Mouse (Mus musculus): ENCODE measurements at regions not wholly inside any gene's neighbourhood (a gene's known extent, or its start where the extent isn't known, plus 50 kb on each side); places are given as distances from the start of the nearest gene placed in this dataset.
A peak's percentile ranks its signal among the peaks of the same experiment; 100 is the strongest.

GRCm38 (mm10) chr5:53378599-53378998 is 87.4 kb upstream of the Rbpj start:
- peak; percentile 89 for ATAC-seq (replicated peaks; ENCODE audit: insufficient number of reproducible peaks, low FRiP score, low TSS enrichment, poor library complexity, severe bottlenecking)

DNA sequence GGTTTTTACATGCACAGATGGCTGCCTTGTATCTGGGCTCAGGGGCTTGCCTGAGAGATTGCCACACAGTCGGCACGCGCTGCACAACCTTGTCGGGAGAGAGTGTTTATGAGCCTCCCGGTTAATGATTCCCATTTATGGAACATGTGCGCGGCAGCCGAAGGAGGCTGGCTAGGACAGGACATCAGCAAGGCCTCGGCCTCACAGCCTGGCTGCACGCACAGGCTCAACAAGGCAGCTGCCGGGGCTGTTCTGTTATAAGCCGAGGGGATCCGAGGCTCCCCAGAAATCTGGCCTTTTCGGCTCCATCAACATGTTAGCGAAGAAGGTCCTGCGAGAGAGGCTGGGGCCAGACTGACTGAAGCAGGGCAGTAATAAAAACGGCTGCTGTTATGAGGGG is 86.3 kb upstream of the Rbpj start:
- ATAC-seq (replicated peaks; ENCODE audit: insufficient number of reproducible peaks, low FRiP score, low TSS enrichment, poor library complexity, severe bottlenecking), result no peak

DNA sequence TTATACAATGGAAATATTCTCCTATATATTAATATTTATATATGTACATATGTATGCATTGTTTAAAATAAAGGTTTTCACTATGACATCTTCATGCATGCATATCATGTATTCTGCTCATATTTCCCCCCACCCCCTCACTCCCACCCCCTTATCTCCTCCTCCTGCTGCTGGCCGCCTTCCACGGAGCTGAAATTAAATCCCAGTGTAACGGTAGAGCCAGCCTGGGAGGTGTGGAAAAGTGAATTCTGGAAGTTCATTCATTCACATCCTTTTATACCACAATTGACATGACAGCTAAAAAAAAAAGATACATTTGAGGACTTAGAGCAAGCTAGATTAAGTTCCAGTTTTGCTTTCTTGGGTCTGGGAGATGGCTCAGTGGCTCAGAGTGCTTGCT is 85.7 kb upstream of the Rbpj start:
- no peak for ATAC-seq (replicated peaks; ENCODE audit: insufficient number of reproducible peaks, low FRiP score, low TSS enrichment, poor library complexity, severe bottlenecking)

DNA sequence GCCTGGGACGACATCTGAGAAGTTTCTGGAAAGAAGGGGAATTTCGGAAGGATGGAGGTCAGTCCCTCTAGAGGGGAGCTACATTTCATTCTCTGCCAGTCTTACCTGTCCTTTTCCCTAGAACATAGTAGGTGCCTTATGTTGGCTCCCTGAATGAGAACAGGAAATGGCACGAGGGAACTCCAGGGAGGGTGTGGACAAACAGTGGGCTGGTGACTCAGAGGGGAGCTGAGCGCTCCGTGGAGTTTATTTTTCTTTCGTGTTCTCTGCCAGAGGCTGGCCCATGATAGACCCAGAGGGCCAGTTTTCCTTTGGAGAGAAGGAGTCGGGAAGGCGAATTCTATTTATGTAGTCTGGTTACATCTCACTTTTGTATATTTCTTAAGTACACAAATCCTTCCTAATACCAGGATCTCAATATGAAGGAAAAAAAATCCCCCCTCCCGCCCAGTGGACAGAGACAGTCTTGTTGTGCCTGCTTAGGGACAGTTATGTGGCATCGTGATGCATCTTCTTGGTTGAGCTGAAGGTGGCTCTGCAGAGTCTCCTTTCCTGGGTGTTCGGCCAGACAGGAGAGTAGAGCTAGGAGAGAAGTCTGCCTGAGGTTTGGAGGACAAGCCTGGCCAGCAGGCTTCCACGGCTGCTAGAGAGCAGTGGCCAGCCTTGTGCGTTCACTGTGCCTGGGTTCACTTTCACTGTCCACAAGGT is 84.3 kb upstream of the Rbpj start:
- ATAC-seq (replicated peaks; ENCODE audit: insufficient number of reproducible peaks, low FRiP score, low TSS enrichment, poor library complexity, severe bottlenecking), result no peak

DNA sequence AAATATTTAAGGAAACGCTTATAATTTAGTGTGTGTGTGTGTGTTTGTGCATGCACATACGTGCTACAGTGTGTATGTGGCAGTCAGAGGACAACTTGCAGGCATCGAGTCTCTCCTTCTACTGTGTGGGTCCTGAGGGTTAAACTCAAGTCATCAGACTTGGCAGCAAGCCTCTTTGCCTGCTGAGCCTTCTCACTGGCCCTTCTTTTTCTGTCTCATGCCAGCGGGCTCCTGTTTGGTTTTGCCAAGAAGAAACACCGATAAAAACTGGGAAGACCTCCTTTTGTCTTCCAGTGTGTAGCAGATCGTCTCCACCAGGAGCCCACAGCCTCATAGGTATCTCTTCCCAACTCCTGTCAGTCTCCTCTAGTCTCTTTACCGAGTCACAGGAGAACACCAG is 81.9 kb upstream of the Rbpj start:
- no peak for ATAC-seq (replicated peaks; ENCODE audit: insufficient number of reproducible peaks, low FRiP score, low TSS enrichment, poor library complexity, severe bottlenecking)

- ATAC-seq (replicated peaks; ENCODE audit: insufficient number of reproducible peaks, low FRiP score, low TSS enrichment, poor library complexity, severe bottlenecking), result 0 out of 2 replicates have a peak, but pooled peaks have one; percentile 32
Observed at GRCm38 (mm10) chr5:53385513-53386148, 80.3 kb upstream of the Rbpj start.

- no peak for ATAC-seq (replicated peaks; ENCODE audit: insufficient number of reproducible peaks, low FRiP score, low TSS enrichment, poor library complexity, severe bottlenecking)
Observed at GRCm38 (mm10) chr5:53393571-53393970, 72.4 kb upstream of the Rbpj start.

DNA sequence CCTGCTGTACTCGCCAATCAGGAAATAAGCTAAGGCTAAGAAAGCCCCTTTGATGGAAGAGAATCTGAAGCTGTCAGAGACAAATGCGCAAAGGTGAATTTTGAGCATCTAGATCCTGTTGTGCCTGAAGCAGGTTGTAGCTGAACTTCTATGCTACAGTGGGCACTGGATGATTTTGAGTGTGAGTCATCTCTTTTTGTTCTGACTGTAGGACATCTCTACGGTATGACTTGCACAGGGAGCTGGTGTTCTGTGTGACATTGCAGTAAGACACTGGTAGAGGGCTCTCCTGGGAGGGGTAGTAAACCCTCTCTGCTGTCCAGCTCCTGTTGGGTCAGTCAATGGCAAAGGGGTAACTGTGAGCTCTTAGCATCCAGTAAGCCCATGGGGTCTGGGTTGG is 71.4 kb upstream of the Rbpj start:
- no peak for ATAC-seq (replicated peaks; ENCODE audit: insufficient number of reproducible peaks, low FRiP score, low TSS enrichment, poor library complexity, severe bottlenecking)

DNA sequence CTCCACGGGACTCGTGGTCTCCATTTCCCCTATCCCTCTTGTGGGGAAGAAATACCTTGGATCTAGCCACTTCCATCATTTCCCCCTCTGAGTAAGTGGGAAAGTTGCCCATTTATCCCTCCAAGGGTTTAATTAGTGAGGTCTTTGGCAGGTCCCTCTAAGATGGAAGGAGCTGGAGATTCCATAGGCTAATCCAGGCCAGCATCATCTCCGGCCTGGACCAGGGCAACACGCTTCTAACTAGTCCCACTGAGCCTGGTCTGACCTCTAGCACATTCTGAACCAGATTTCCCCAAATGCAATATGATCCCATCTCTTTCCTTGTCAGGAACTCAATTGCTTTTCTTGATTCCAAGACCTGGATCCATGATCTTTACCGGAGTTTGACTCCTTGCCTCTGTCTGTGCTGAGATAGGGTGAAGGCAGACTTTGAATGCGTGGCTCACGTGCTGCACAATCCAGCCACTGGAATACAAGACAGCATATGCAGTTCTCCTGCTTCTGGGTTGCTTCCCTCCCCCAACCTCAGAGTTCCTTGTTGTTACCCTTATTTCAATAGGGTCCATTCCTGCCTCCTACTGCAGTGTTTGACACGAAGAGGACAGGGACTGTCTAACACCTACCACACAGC is 67.4 kb upstream of the Rbpj start:
- ATAC-seq (replicated peaks; ENCODE audit: insufficient number of reproducible peaks, low FRiP score, low TSS enrichment, poor library complexity, severe bottlenecking), result no peak

- peak; percentile 80 for ATAC-seq (replicated peaks; ENCODE audit: insufficient number of reproducible peaks, low FRiP score, low TSS enrichment, poor library complexity, severe bottlenecking)
Observed at GRCm38 (mm10) chr5:53401093-53401492, 64.9 kb upstream of the Rbpj start.

DNA sequence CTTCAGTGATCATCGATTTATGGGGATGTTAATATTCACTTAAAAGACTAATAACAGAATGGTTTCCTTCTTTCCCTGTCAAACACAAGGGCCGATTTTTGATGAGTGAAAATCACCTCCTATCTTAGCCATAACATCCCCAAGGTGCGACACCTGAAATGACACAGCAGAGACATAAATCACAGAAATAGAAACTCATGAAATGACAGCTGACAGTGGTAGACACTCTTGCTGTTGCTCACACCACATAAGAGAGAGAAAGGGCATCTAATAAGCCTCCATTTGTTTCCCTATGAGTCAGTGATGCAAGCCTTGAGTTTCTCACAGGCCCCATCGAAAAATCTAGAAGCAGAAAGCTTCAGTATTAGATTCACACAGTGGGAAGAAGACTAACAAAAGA is 63.9 kb upstream of the Rbpj start:
- ATAC-seq (replicated peaks; ENCODE audit: insufficient number of reproducible peaks, low FRiP score, low TSS enrichment, poor library complexity, severe bottlenecking), result no peak

DNA sequence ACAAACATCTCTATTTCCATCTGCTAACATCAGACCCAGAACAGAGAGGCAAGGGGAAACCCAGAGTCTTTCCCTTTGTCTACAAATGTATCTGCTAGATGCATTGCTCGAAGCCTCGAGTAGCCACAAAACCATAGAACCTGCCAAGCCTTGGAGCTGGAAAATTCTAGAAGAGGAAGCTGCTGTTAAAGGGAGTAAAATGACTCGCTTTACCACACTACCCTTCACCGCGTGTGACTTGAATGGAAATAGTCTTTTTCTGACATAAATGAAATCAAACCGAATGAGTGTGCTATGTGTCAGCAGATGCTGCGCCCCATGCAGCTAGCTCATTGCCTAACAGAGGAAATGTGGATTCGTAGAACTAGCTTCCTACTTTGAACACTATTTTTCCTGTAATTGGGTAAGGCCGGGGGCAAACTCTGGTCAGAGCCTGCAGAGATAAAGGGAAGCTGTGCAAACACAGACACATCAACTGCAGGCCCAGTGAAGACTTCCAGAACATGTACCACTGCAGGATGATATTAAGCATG is 63.3 kb upstream of the Rbpj start:
- peak; percentile 65 for ATAC-seq (replicated peaks; ENCODE audit: insufficient number of reproducible peaks, low FRiP score, low TSS enrichment, poor library complexity, severe bottlenecking)

GRCm38 (mm10) chr5:53405929-53406328 is 60.0 kb upstream of the Rbpj start:
- ATAC-seq (replicated peaks; ENCODE audit: insufficient number of reproducible peaks, low FRiP score, low TSS enrichment, poor library complexity, severe bottlenecking), result no peak

DNA sequence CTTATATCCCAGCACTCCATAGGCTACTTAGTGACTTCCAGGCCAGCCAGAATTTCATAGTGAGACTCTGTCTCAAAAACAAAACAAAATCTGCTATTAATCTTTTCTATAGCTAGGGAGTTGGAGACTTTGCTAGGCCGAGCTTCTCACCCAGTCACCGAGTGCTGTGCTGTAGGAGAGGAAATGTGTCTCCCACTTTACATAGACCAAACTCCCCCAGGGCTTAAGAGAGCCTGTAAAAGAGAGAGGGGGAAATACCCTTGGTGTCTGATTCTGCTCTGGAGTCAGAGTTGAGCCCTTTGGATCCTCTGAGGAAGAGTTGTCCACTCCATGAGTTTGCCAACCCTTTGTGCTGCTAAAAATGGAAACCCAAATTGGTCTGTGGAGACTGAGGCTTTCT is 58.3 kb upstream of the Rbpj start:
- ATAC-seq (replicated peaks; ENCODE audit: insufficient number of reproducible peaks, low FRiP score, low TSS enrichment, poor library complexity, severe bottlenecking), result no peak

GRCm38 (mm10) chr5:53408235-53408634 is 57.7 kb upstream of the Rbpj start:
- no peak for ATAC-seq (replicated peaks; ENCODE audit: insufficient number of reproducible peaks, low FRiP score, low TSS enrichment, poor library complexity, severe bottlenecking)

- ATAC-seq (replicated peaks; ENCODE audit: insufficient number of reproducible peaks, low FRiP score, low TSS enrichment, poor library complexity, severe bottlenecking), result no peak
Observed at GRCm38 (mm10) chr5:53409740-53410139, 56.2 kb upstream of the Rbpj start.

DNA sequence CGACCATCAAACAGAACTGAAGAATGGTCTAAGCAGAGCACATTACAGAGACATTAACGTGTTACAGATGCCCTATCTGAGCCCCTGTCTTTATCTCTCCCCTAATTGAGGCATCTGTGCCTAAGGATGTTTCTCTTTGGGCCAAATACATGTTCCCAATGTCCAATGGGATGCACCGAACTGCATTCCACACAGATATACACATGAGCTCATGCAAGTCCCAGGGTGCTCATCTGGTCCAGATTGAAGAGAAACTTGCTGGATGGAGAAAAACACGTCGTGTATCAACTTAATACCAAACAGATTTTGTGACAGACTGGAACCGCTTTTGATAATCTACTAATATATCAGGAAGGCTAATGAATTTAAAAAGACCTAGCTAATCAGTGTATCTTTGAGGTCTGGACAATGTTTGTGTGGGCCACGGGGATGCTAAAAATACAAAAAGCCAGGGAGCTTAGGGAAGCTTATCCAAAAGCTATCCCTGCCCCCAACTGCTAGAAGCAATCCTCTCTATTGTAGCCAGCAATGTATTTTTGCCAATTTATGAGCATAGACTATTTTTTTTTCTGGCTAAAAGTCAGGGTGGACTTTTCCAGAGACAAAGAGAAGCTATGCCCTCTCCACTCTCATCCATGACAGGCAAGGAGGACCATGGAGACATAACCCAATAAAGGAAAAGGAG is 53.4 kb upstream of the Rbpj start:
- no peak for ATAC-seq (replicated peaks; ENCODE audit: insufficient number of reproducible peaks, low FRiP score, low TSS enrichment, poor library complexity, severe bottlenecking)

GRCm38 (mm10) chr5:53413677-53414076 is 52.3 kb upstream of the Rbpj start:
- no peak for ATAC-seq (replicated peaks; ENCODE audit: insufficient number of reproducible peaks, low FRiP score, low TSS enrichment, poor library complexity, severe bottlenecking)

GRCm38 (mm10) chr5:53415472-53415871 is 50.5 kb upstream of the Rbpj start:
- ATAC-seq (replicated peaks; ENCODE audit: insufficient number of reproducible peaks, low FRiP score, low TSS enrichment, poor library complexity, severe bottlenecking), result peak; percentile 74; the same call in 1 of the 2 replicates

All from monocyte, adult 5-6 weeks (primary cell).